Mouse (Mus musculus): Measurements from ENCODE around the gene Rab20. TPM values are rescaled to one million over a fixed set of nuclear protein-coding genes. Genes with fewer than 3 reads are reported as not detected.
A peak's percentile ranks its signal among the peaks of the same experiment; 100 is the strongest.
"Not testable (repeated sequence)": the region's sequence is repeated elsewhere in the genome, so short reads cannot be mapped to it uniquely, and the experiment has no call there.

Rab20 gene
- polyA plus RNA-seq, 1 experiment, result 1.2 TPM

GRCm38 (mm10) chr8:11508880-11509279 lies 30.4 kb upstream of the Rab20 start:
- H3K27ac ChIP-seq (ENCODE audit: insufficient read depth, low read length), result no peak overlapping the region
- H3K4me1 ChIP-seq (ENCODE audit: control insufficient read depth, insufficient read depth, low read length), result no peaks in the 10 kb centered on the region; the same call in 1 of the 2 replicates
- no peak for TF ChIP-seq CTCF (IDR thresholded peaks at IDR 0.05; ENCODE audit: extremely low read depth, insufficient read depth, low read length)
- no peak for TF ChIP-seq POLR2A (IDR thresholded peaks at IDR 0.05; ENCODE audit: extremely low read depth, insufficient read depth, low read length)
- H3K4me3 ChIP-seq (ENCODE audit: insufficient read depth, low read length), result no peak overlapping the region

GRCm38 (mm10) chr8:11506802-11507201 lies 28.3 kb upstream of the Rab20 start:
- H3K4me3 ChIP-seq (ENCODE audit: insufficient read depth, low read length), result no peak overlapping the region
- TF ChIP-seq CTCF (IDR thresholded peaks at IDR 0.05; ENCODE audit: extremely low read depth, insufficient read depth, low read length) (peak; percentile 51), POLR2A (IDR thresholded peaks at IDR 0.05; ENCODE audit: extremely low read depth, insufficient read depth, low read length) (no peak)

GRCm38 (mm10) chr8:11506074-11506473 lies 27.6 kb upstream of the Rab20 start:
- H3K4me3 ChIP-seq (ENCODE audit: insufficient read depth, low read length), result no peak overlapping the region
- H3K27ac ChIP-seq (ENCODE audit: insufficient read depth, low read length), result no peak overlapping the region
- TF ChIP-seq POLR2A (IDR thresholded peaks at IDR 0.05; ENCODE audit: extremely low read depth, insufficient read depth, low read length) (no peak), CTCF (IDR thresholded peaks at IDR 0.05; ENCODE audit: extremely low read depth, insufficient read depth, low read length) (no peak)
- no peaks in the 10 kb centered on the region; the same call in 1 of the 2 replicates for H3K4me1 ChIP-seq (ENCODE audit: control insufficient read depth, insufficient read depth, low read length)

More at GRCm38 (mm10) chr8:11506802-11507201, 28.3 kb upstream of the Rab20 start:
- no peaks in the 10 kb centered on the region; the same call in 1 of the 2 replicates for H3K4me1 ChIP-seq (ENCODE audit: control insufficient read depth, insufficient read depth, low read length)
- no peak overlapping the region for H3K27ac ChIP-seq (ENCODE audit: insufficient read depth, low read length)

- H3K27ac ChIP-seq (ENCODE audit: insufficient read depth, low read length), result no peak overlapping the region
- no peak for TF ChIP-seq CTCF (IDR thresholded peaks at IDR 0.05; ENCODE audit: extremely low read depth, insufficient read depth, low read length)
- TF ChIP-seq POLR2A (IDR thresholded peaks at IDR 0.05; ENCODE audit: extremely low read depth, insufficient read depth, low read length), result no peak
- H3K4me1 ChIP-seq (ENCODE audit: control insufficient read depth, insufficient read depth, low read length), result no peaks in the 10 kb centered on the region; the same call in 1 of the 2 replicates
- H3K4me3 ChIP-seq (ENCODE audit: insufficient read depth, low read length), result no peak overlapping the region
Measured at GRCm38 (mm10) chr8:11503476-11504232, 25.1 kb upstream of the Rab20 start.

- Histone ChIP-seq H3K4me1 (ENCODE audit: control insufficient read depth, insufficient read depth, low read length) (peaks cover 6% of the 10 kb centered on the region), H3K27ac (ENCODE audit: insufficient read depth, low read length) (no peak overlapping the region), H3K4me3 (ENCODE audit: insufficient read depth, low read length) (no peak overlapping the region; the same call in 1 of the 2 replicates)
- TF ChIP-seq POLR2A (IDR thresholded peaks at IDR 0.05; ENCODE audit: extremely low read depth, insufficient read depth, low read length), result no peak
- TF ChIP-seq CTCF (IDR thresholded peaks at IDR 0.05; ENCODE audit: extremely low read depth, insufficient read depth, low read length), result no peak
Measured at GRCm38 (mm10) chr8:11498786-11499485, 20.4 kb upstream of the Rab20 start.

GRCm38 (mm10) chr8:11498281-11498680 lies 19.8 kb upstream of the Rab20 start:
- H3K4me1 ChIP-seq (ENCODE audit: control insufficient read depth, insufficient read depth, low read length), result peaks cover 6% of the 10 kb centered on the region
- no peak for TF ChIP-seq POLR2A (IDR thresholded peaks at IDR 0.05; ENCODE audit: extremely low read depth, insufficient read depth, low read length)
- no peak for TF ChIP-seq CTCF (IDR thresholded peaks at IDR 0.05; ENCODE audit: extremely low read depth, insufficient read depth, low read length)
- peak overlapping the region; percentile 69 for H3K4me3 ChIP-seq (ENCODE audit: insufficient read depth, low read length)
- H3K27ac ChIP-seq (ENCODE audit: insufficient read depth, low read length), result no peak overlapping the region

GRCm38 (mm10) chr8:11497017-11497990 lies 18.8 kb upstream of the Rab20 start, which contains the start of gene Naxd:
Gene Naxd (plus strand): TSS chr8:11497506.
- H3K27ac ChIP-seq (ENCODE audit: insufficient read depth, low read length), result peak within 1 kb of the TSS; percentile 83
- H3K4me1 ChIP-seq (ENCODE audit: control insufficient read depth, insufficient read depth, low read length), result peaks cover 6% of the 10 kb centered on the region
- peak within 1 kb of the TSS; percentile 69 for H3K4me3 ChIP-seq (ENCODE audit: insufficient read depth, low read length)
- no peak for TF ChIP-seq CTCF (IDR thresholded peaks at IDR 0.05; ENCODE audit: extremely low read depth, insufficient read depth, low read length)
- peak; percentile 39; the same call in 1 of the 2 replicates for TF ChIP-seq POLR2A (IDR thresholded peaks at IDR 0.05; ENCODE audit: extremely low read depth, insufficient read depth, low read length)

- not testable (repeated sequence) for H3K27ac ChIP-seq (ENCODE audit: insufficient read depth, low read length); H3K4me3 ChIP-seq (ENCODE audit: insufficient read depth, low read length); H3K4me1 ChIP-seq (ENCODE audit: control insufficient read depth, insufficient read depth, low read length)
Measured at GRCm38 (mm10) chr8:11492340-11492739, 13.8 kb upstream of the Rab20 start.

- TF ChIP-seq POLR2A (IDR thresholded peaks at IDR 0.05; ENCODE audit: extremely low read depth, insufficient read depth, low read length), result no peak
- no peak for TF ChIP-seq CTCF (IDR thresholded peaks at IDR 0.05; ENCODE audit: extremely low read depth, insufficient read depth, low read length)
- no peak overlapping the region for H3K27ac ChIP-seq (ENCODE audit: insufficient read depth, low read length)
- no peaks in the 10 kb centered on the region for H3K4me1 ChIP-seq (ENCODE audit: control insufficient read depth, insufficient read depth, low read length)
- H3K4me3 ChIP-seq (ENCODE audit: insufficient read depth, low read length), result no peak overlapping the region
Measured at GRCm38 (mm10) chr8:11487229-11487628, 8.7 kb upstream of the Rab20 start.
